Mouse (Mus musculus) MEL (cell line): ENCODE measurements at regions not wholly inside any gene's neighbourhood (a gene's known extent, or its start where the extent isn't known, plus 50 kb on each side); places are given as distances from the start of the nearest gene placed in this dataset.

Experiments
- DNase-seq: peaks from one replicate; pipeline ENCODE4 v3.0.0; 2011; ENCODE audit warnings: low read depth, low spot score
- H3K27ac ChIP-seq: 2 replicates; pipeline ENCODE4 v1.5.1; 2012; ENCODE audit warnings: low read depth, mild to moderate bottlenecking, control low read depth, low read length, moderate library complexity; ENCODE audit not compliant: control insufficient read depth
- H3K27me3 ChIP-seq, 2 experiments: fragments of 150-350 bp in 1 of 2; sonication (generic) in 1 of 2; 2 replicates each; pipeline ENCODE4 v1.6.1; 2012; ENCODE audit warnings: low read length in 2 of 2, mild to moderate bottlenecking in 2 of 2, improper control_type of control experiment in 1 of 2, moderate library complexity in 1 of 2; ENCODE audit not compliant: insufficient read depth in 2 of 2, control insufficient read depth in 1 of 2
- H3K36me3 ChIP-seq, 2 experiments: 2 replicates each; pipeline ENCODE4 v1.6.1; 2012 to 2014; ENCODE audit warnings: low read length in 2 of 2, improper control_type of control experiment in 1 of 2, inconsistent platforms in 1 of 2, mild to moderate bottlenecking in 1 of 2; ENCODE audit not compliant: insufficient read depth in 2 of 2, control insufficient read depth in 1 of 2
- H3K4me1 ChIP-seq, 2 experiments: fragments of 150-350 bp in 1 of 2; sonication (generic) in 1 of 2; 2 replicates each; pipeline ENCODE4 v1.6.1; 2012; ENCODE audit warnings: low read length in 2 of 2, improper control_type of control experiment in 1 of 2, mild to moderate bottlenecking in 1 of 2; ENCODE audit not compliant: insufficient read depth in 2 of 2, control insufficient read depth in 1 of 2
- H3K4me3 ChIP-seq, 2 experiments: fragments of 150-350 bp in 1 of 2; sonication (generic) in 1 of 2; 2 replicates each; pipeline ENCODE4 v1.5.1; 2012; ENCODE audit warnings: low read depth in 2 of 2, low read length in 2 of 2, mild to moderate bottlenecking in 2 of 2, moderate library complexity in 2 of 2, control low read depth in 1 of 2, improper control_type of control experiment in 1 of 2; ENCODE audit not compliant: control insufficient read depth in 1 of 2, insufficient read depth in 1 of 2
- H3K79me2 ChIP-seq: 2 replicates; pipeline ENCODE4 v1.6.1; 2012; ENCODE audit warnings: mild to moderate bottlenecking, low read length, moderate library complexity; ENCODE audit not compliant: control insufficient read depth, poor library complexity, insufficient read depth
- H3K9ac ChIP-seq: 2 replicates; pipeline ENCODE4 v1.6.1; 2012; ENCODE audit warnings: low read depth, mild to moderate bottlenecking, control low read depth, low read length, moderate library complexity; ENCODE audit not compliant: control insufficient read depth, poor library complexity, severe bottlenecking
- H3K9me3 ChIP-seq: fragments of 150-350 bp; sonication (generic); replicated peaks from 2 replicates; pipeline ENCODE4 v1.6.1; 2012; ENCODE audit warnings: mild to moderate bottlenecking, low read length, improper control_type of control experiment, moderate library complexity; ENCODE audit not compliant: insufficient read depth
- BHLHE40 ChIP-seq: IDR thresholded peaks from 2 replicates; pipeline ENCODE4 v1.6.1; 2012; ENCODE audit warnings: low read depth, mild to moderate bottlenecking, inconsistent platforms, low read length, improper control_type of control experiment, borderline replicate concordance
- CHD1 ChIP-seq: IDR thresholded peaks from 2 replicates; pipeline ENCODE4 v1.6.1; 2012; ENCODE audit warnings: low read depth, mild to moderate bottlenecking, inconsistent platforms, low read length, improper control_type of control experiment
- CHD2 ChIP-seq: IDR thresholded peaks from 2 replicates; pipeline ENCODE4 v1.6.1; 2011; ENCODE audit warnings: low read length, improper control_type of control experiment
- CTCF ChIP-seq, 3 experiments: IDR thresholded peaks in 2 of 3; conservative IDR thresholded peaks in 1 of 3; 2 replicates each; pipeline ENCODE4 v1.5.1; 2011 to 2012; ENCODE audit warnings: low read length in 3 of 3, low read depth in 2 of 3, mild to moderate bottlenecking in 2 of 3, improper control_type of control experiment in 1 of 3, inconsistent platforms in 1 of 3, mixed read lengths in 1 of 3, moderate library complexity in 1 of 3; ENCODE audit not compliant: control insufficient read depth in 1 of 3, insufficient read depth in 1 of 3, poor library complexity in 1 of 3, severe bottlenecking in 1 of 3
- EP300 ChIP-seq, 2 experiments: IDR thresholded peaks; 2 replicates each; pipeline ENCODE4 v1.6.1; 2011; ENCODE audit warnings: improper control_type of control experiment in 2 of 2, low read length in 2 of 2, low read depth in 1 of 2, mild to moderate bottlenecking in 1 of 2
- ETS1 ChIP-seq: IDR thresholded peaks from 2 replicates; pipeline ENCODE4 v1.6.1; 2012; ENCODE audit warnings: low read depth, mild to moderate bottlenecking, inconsistent platforms, low read length, improper control_type of control experiment, moderate library complexity
- GABPA ChIP-seq: IDR thresholded peaks from 2 replicates; pipeline ENCODE4 v1.6.1; 2012; ENCODE audit warnings: low read depth, mild to moderate bottlenecking, inconsistent platforms, low read length, improper control_type of control experiment, moderate library complexity
- GATA1 ChIP-seq: IDR thresholded peaks from 2 replicates; pipeline ENCODE4 v1.6.1; 2011; ENCODE audit warnings: low read depth, low read length, improper control_type of control experiment
- HCFC1 ChIP-seq: IDR thresholded peaks from 2 replicates; pipeline ENCODE4 v1.6.1; 2012; ENCODE audit warnings: low read depth, mild to moderate bottlenecking, inconsistent platforms, low read length, improper control_type of control experiment, moderate library complexity
- JUND ChIP-seq: IDR thresholded peaks from 2 replicates; pipeline ENCODE4 v1.6.1; 2011; ENCODE audit warnings: low read depth, mild to moderate bottlenecking, improper control_type of control experiment, low read length
- MAFK ChIP-seq: IDR thresholded peaks from 2 replicates; pipeline ENCODE4 v1.6.1; 2011; ENCODE audit warnings: low read depth, mild to moderate bottlenecking, low read length, improper control_type of control experiment, borderline replicate concordance
- MAZ ChIP-seq: IDR thresholded peaks from 2 replicates; pipeline ENCODE4 v1.6.1; 2012; ENCODE audit warnings: low read depth, mild to moderate bottlenecking, inconsistent platforms, low read length, improper control_type of control experiment
- MYC ChIP-seq: IDR thresholded peaks from 2 replicates; pipeline ENCODE4 v1.6.1; 2011; ENCODE audit warnings: low read depth, mild to moderate bottlenecking, low read length, improper control_type of control experiment, moderate library complexity
- NRF1 ChIP-seq: IDR thresholded peaks from 2 replicates; pipeline ENCODE4 v1.6.1; 2014; ENCODE audit warnings: low read depth, mild to moderate bottlenecking, inconsistent platforms, low read length, improper control_type of control experiment, moderate library complexity; ENCODE audit not compliant: poor library complexity, insufficient read depth, severe bottlenecking
- POLR2A ChIP-seq, 2 experiments: IDR thresholded peaks; 2 replicates each; pipeline ENCODE4 v1.6.1; 2011 to 2012; ENCODE audit warnings: low read length in 2 of 2, mild to moderate bottlenecking in 2 of 2, control low read depth in 1 of 2, improper control_type of control experiment in 1 of 2, low read depth in 1 of 2, moderate library complexity in 1 of 2; ENCODE audit not compliant: control insufficient read depth in 1 of 2, insufficient read depth in 1 of 2, poor library complexity in 1 of 2
- POLR2AphosphoS2 ChIP-seq: IDR thresholded peaks from 2 replicates; pipeline ENCODE4 v1.6.1; 2011; ENCODE audit warnings: low read length, improper control_type of control experiment
- POLR2AphosphoS5 ChIP-seq: IDR thresholded peaks from 2 replicates; pipeline ENCODE4 v1.6.1; 2012; ENCODE audit warnings: low read depth, borderline replicate concordance, mild to moderate bottlenecking, inconsistent platforms, low read length, moderate library complexity, mixed read lengths
- RAD21 ChIP-seq: IDR thresholded peaks from 2 replicates; pipeline ENCODE4 v1.6.1; 2011; ENCODE audit warnings: mild to moderate bottlenecking, low read depth, low read length, improper control_type of control experiment
- RCOR1 ChIP-seq: IDR thresholded peaks from 2 replicates; pipeline ENCODE4 v1.6.1; 2012; ENCODE audit warnings: low read depth, mild to moderate bottlenecking, inconsistent platforms, low read length, improper control_type of control experiment
- SIN3A ChIP-seq: IDR thresholded peaks from 2 replicates; pipeline ENCODE4 v1.6.1; 2012; ENCODE audit warnings: low read length, improper control_type of control experiment, inconsistent platforms
- SMC3 ChIP-seq: IDR thresholded peaks from 2 replicates; pipeline ENCODE4 v1.6.1; 2011; ENCODE audit warnings: low read depth, low read length, improper control_type of control experiment
- TAL1 ChIP-seq: IDR thresholded peaks from 2 replicates; pipeline ENCODE4 v1.6.1; 2012; ENCODE audit warnings: mild to moderate bottlenecking, inconsistent platforms, low read length, moderate library complexity, mixed read lengths
- TBP ChIP-seq: IDR thresholded peaks from 2 replicates; pipeline ENCODE4 v1.8.0; 2011; ENCODE audit warnings: low read depth, low read length, improper control_type of control experiment
- TCF12 ChIP-seq: IDR thresholded peaks from 2 replicates; pipeline ENCODE4 v1.6.1; 2014; ENCODE audit warnings: low read depth, mild to moderate bottlenecking, inconsistent platforms, low read length, improper control_type of control experiment, moderate library complexity
- USF1 ChIP-seq: IDR thresholded peaks from 2 replicates; pipeline ENCODE4 v1.6.1; 2014; ENCODE audit warnings: low read depth, mild to moderate bottlenecking, inconsistent platforms, low read length, improper control_type of control experiment, moderate library complexity
- USF2 ChIP-seq, 2 experiments: IDR thresholded peaks; 2 replicates each; pipeline ENCODE4 v1.6.1; 2011 to 2012; ENCODE audit warnings: improper control_type of control experiment in 2 of 2, low read length in 2 of 2, borderline replicate concordance in 1 of 2, inconsistent platforms in 1 of 2, low read depth in 1 of 2, mild to moderate bottlenecking in 1 of 2; ENCODE audit not compliant: insufficient read depth in 1 of 2
- ZC3H11A ChIP-seq: IDR thresholded peaks from 2 replicates; pipeline ENCODE4 v1.6.1; 2012; ENCODE audit warnings: low read depth, mild to moderate bottlenecking, inconsistent platforms, low read length, improper control_type of control experiment
- ZNF384 ChIP-seq: IDR thresholded peaks from 2 replicates; pipeline ENCODE4 v1.6.1; 2012; ENCODE audit warnings: low read depth, mild to moderate bottlenecking, inconsistent platforms, low read length, improper control_type of control experiment

DNA sequence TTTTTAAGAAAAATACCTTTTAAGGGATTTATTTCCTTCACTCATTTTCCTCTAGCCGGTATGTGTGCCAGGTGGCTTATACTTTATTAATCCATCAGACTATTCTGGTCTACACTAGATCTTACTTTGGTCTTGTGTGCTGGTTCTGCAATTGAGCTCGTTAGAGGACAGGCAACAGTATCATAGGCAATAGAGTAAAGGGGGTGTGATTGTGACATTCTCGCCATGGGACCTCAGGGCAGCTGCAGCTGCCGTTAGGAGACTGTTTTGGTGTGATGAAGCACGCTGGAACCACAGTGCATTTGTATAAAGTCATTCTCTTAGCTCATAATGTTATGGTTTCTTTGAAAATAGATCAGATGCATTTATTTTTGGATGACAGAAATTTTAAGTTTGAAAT is 222.3 kb upstream of the Zic1 start:
- no peak for DNase-seq
- H3K27ac ChIP-seq: no peak overlapping the region
- no peaks in the 10 kb centered on the region for H3K27me3 ChIP-seq
- H3K4me1 ChIP-seq: no peaks in the 10 kb centered on the region
- no peak overlapping the region for H3K9ac ChIP-seq
- H3K79me2 ChIP-seq: no peaks in the 10 kb centered on the region
- no peaks in the 10 kb centered on the region for H3K36me3 ChIP-seq
- no peak overlapping the region for H3K4me3 ChIP-seq
- H3K9me3 ChIP-seq: no peaks in the 10 kb centered on the region
- no peak for TF ChIP-seq CHD2
- TF ChIP-seq GATA1: no peak
- no peak for TF ChIP-seq MAZ
- TF ChIP-seq SMC3: no peak
- no peak for TF ChIP-seq CTCF (IDR thresholded peaks at IDR 0.05 in 2 of 3, conservative IDR thresholded peaks at IDR 0.05 in 1 of 3; ENCODE audit: control insufficient read depth in 1 of 3, insufficient read depth in 1 of 3, low read depth in 2 of 3, low read length in 3 of 3, poor library complexity in 1 of 3, severe bottlenecking in 1 of 3)
- no peak for TF ChIP-seq RAD21
- TF ChIP-seq POLR2A (IDR thresholded peaks at IDR 0.05; ENCODE audit: control insufficient read depth in 1 of 2, insufficient read depth in 1 of 2, low read depth in 1 of 2, low read length in 2 of 2, poor library complexity in 1 of 2): no peak
- TF ChIP-seq USF2 (IDR thresholded peaks at IDR 0.05; ENCODE audit: borderline replicate concordance in 1 of 2, insufficient read depth in 1 of 2, low read depth in 1 of 2, low read length in 2 of 2): no peak
- no peak for TF ChIP-seq ETS1
- no peak for TF ChIP-seq NRF1
- no peak for TF ChIP-seq EP300 (IDR thresholded peaks at IDR 0.05; ENCODE audit: low read depth in 1 of 2, low read length in 2 of 2)
- no peak for TF ChIP-seq TAL1
- TF ChIP-seq POLR2AphosphoS5: no peak
- no peak for TF ChIP-seq CHD1

DNA sequence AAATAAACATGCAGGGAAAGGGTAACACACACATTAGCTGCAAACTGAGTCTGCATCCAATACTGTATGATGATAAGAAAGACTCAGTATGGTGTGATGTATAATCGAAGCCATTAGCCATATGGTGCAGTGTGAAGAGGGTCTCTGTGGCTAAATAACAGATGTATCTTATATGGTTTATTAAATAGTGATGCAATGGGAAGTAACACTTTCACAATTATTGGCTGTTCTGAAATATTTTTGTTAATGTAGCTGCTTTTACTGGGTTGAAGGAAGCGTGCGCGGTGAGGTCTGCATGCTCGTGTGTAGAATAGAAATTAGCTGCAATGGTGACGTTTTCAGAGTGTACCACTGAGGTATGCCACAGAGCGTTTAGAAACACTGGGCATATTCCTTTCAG is 221.7 kb upstream of the Zic1 start:
- Histone ChIP-seq H3K4me3 (no peak overlapping the region), H3K9ac (no peak overlapping the region), H3K79me2 (no peaks in the 10 kb centered on the region), H3K4me1 (no peaks in the 10 kb centered on the region), H3K36me3 (no peaks in the 10 kb centered on the region), H3K27ac (no peak overlapping the region), H3K27me3 (no peaks in the 10 kb centered on the region), H3K9me3 (no peaks in the 10 kb centered on the region)
- DNase-seq: no peak
- TF ChIP-seq CHD1 (no peak), RCOR1 (no peak), GABPA (no peak), MAFK (no peak), ZC3H11A (no peak), USF1 (no peak), POLR2AphosphoS2 (no peak), SMC3 (no peak), TCF12 (no peak), SIN3A (no peak), ZNF384 (no peak), EP300 (IDR thresholded peaks at IDR 0.05; ENCODE audit: low read depth in 1 of 2, low read length in 2 of 2) (no peak), JUND (no peak), BHLHE40 (no peak), HCFC1 (no peak), MYC (no peak), CHD2 (no peak), GATA1 (no peak), ETS1 (no peak), TBP (no peak)
